Mouse (Mus musculus): ENCODE measurements at regions not wholly inside any gene's neighbourhood (a gene's known extent, or its start where the extent isn't known, plus 50 kb on each side); places are given as distances from the start of the nearest gene placed in this dataset.

DNA sequence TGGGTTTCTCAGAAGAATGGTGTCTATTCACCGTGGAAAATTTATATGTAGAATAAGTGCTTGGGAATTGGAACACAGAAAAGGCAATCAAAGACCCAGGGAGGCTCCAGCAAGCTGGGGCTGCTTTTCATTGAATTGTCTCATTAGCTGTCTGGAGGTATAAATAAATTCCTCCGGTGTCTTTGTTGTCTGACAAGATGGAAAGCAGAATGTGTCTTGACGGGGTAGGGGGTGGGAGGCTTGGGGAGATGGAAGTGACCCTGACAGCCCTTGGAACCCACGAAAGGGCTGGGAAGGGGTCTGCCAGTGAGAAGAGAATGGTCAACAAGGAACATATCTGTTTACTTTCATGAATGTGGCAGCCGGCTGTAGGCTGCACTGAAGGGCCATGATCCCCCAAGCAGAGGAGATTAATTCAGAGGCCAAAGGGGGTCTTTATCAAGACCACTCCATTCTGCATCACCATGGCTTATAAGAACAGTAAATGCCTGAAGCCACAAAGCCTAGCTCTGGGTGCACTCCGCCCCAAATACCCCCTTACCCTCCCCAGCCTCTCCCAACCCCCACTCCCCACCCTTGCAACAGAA is 127.2 kb upstream of the Neo1 start:
- TF ChIP-seq CTCF (IDR thresholded peaks at IDR 0.05; ENCODE audit: borderline replicate concordance, extremely low read depth, insufficient read depth, insufficient read length): no peak
- no peak for TF ChIP-seq POLR2A (IDR thresholded peaks at IDR 0.05; ENCODE audit: borderline replicate concordance, extremely low read depth, insufficient read depth, insufficient read length, poor library complexity, severe bottlenecking)
